Comparison of ENCODE assay signal across 8 mouse cellular contexts in the genomic region with DNA sequence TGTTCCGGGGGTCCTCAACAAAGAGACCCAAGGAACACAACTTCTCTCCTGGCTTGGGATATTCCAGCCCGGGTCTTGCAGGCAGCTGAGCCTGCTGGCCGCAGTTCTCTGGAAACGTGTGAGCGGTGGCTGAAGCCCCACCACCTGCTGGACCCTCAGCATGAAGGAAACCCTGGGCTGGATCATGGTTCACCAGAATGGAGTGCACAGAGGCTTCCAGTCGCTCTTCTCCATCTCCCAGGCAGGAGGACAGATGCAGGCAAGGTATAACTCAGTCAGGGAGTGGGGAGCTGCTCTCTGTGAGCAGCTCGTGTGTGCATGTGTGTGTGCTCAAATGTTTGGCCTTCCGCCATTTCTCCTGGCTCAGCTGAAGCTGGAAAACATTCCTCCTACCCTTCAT. TPM values are rescaled to one million over a fixed set of nuclear protein-coding genes. Genes with fewer than 3 reads are reported as not detected.
A peak's percentile ranks its signal among the peaks of the same experiment; 100 is the strongest.
DNase-seq lines count a peak whose midpoint lies in the region; ATAC-seq and TF ChIP-seq lines count a peak whose summit lies in the region.

No protein-coding gene starts in this region.

- DNase-seq in ZHBTc4 (ENCODE audit: low read depth, low spot score) = peak; percentile 94
- DNase-seq in cerebellum, postnatal 36 days = peak; percentile 95 to 97
- DNase-seq in gastrocnemius, postnatal 10 days = peak; percentile 82
- DNase-seq in hindbrain, postnatal 0 days (ENCODE audit: low spot score) = peak; percentile 95
- peak; percentile 79 to 91 for DNase-seq in left cerebral cortex, postnatal 10 days (ENCODE audit: extremely low spot score in 1 of 2, low spot score in 2 of 2)
- peak; percentile 93 for DNase-seq in mesoderm, embryonic 11.5 days (ENCODE audit: low read depth, low spot score)
- peak; percentile 75 for DNase-seq in right cerebral cortex, postnatal 4 days

- H3K36me3 ChIP-seq in hindbrain, postnatal 0 days (ENCODE audit: insufficient read depth, low read length) = no peaks in the 10 kb centered on the region

- intact Hi-C loops in left cerebral cortex, postnatal 10 days (cut with DNase I) = no loop called here

- H3K9me3 ChIP-seq in hindbrain, postnatal 0 days (ENCODE audit: low read length) = no peaks in the 10 kb centered on the region

- H3K4me1 ChIP-seq in hindbrain, postnatal 0 days (ENCODE audit: insufficient read depth, low read length) = peaks cover 54% of the 10 kb centered on the region

- no peak for TF ChIP-seq CTCF in hindbrain, postnatal 0 days (IDR thresholded peaks at IDR 0.05; ENCODE audit: low read depth)

- peak overlapping the region; percentile 96; the same call in 1 of the 2 replicates for H3K27ac ChIP-seq in hindbrain, postnatal 0 days

- no peak overlapping the region for H3K9ac ChIP-seq in hindbrain, postnatal 0 days (replicated peaks; ENCODE audit: low read length)

- WGBS in hindbrain, postnatal 0 days = 12% methylated on average over 8 of the region's 8 CpGs

- H3K4me3 ChIP-seq in hindbrain, postnatal 0 days (ENCODE audit: low read length) = no peak overlapping the region

- peak overlapping the region; percentile 29 for H3K4me2 ChIP-seq in hindbrain, postnatal 0 days (ENCODE audit: low read depth, low read length)

- no peaks in the 10 kb centered on the region for H3K27me3 ChIP-seq in hindbrain, postnatal 0 days (ENCODE audit: insufficient read depth, low read length)

- ATAC-seq in hindbrain, postnatal 0 days = peak; percentile 60
- ATAC-seq in erythroid progenitor cell, adult 5-6 weeks (replicated peaks; ENCODE audit: low FRiP score, poor library complexity, severe bottlenecking) = no peak

RNA-seq across cellular contexts. Expression of a gene that starts 7.3 kb away (rescaled TPM):
- total RNA-seq in gastrocnemius, postnatal 10 days (2021) = 1 to 10 TPM; 1.1 to 1.4 TPM
- total RNA-seq in hindbrain, postnatal 0 days (2014; rRNA removed) = 104 and 141 TPM in 2 replicates
- polyA plus RNA-seq in hindbrain, postnatal 0 days (2015; fragmentation: Nextera tagmentation; extraction: Ambion mirVana) = 14.3 and 14.7 TPM in 2 replicates
- total RNA-seq in left cerebral cortex, postnatal 10 days (2021) = 100 to 1,000 TPM; 281 to 294 TPM
- total RNA-seq in erythroid progenitor cell, adult 5-6 weeks (2015; ENCODE audit: low replicate concordance) = not detected in 2 replicates
- not detected in 2 replicates for total RNA-seq in erythroid progenitor cell, adult 5-6 weeks (2017; ENCODE audit: low replicate concordance)

Comparison
In these comparisons a context has a peak if more than half of its experiments do, and no peak if none do; other contexts are left out.
1. RNA of a gene that starts 7.3 kb away (total RNA-seq): 281 to 294 TPM in left cerebral cortex, postnatal 10 days and 104 to 141 TPM in hindbrain, postnatal 0 days; 1.1 to 1.4 TPM in gastrocnemius, postnatal 10 days and not detected in erythroid progenitor cell, adult 5-6 weeks; every median in the first group is over 10 times any median in the second.
2. Peak in every context shown above with its lines, with median percentiles within 50 percentile points of each other: DNase-seq.